Mouse (Mus musculus): ENCODE data around the gene Gm49450. TPM values are rescaled to one million over a fixed set of nuclear protein-coding genes. Genes with fewer than 3 reads are reported as not detected.

Gene Gm49450
- not detected in 2 replicates for polyA plus RNA-seq (2015; fragmentation: Nextera tagmentation; extraction: Ambion mirVana)

GRCm38 (mm10) chr15:98953401-98954356 lies at the start of gene Gm49450, which contains the start of gene Tuba1a:
Gene Gm49450, minus strand, starts transcription at chr15:98953551.
Gene Tuba1a, minus strand, starts transcription at chr15:98953703.

GRCm38 (mm10) chr15:98934217-98934839 lies 19.0 kb downstream of the Gm49450 start, which contains the start of gene Tuba1b:
Gene Tuba1b, minus strand, starts transcription at chr15:98934565.

GRCm38 (mm10) chr15:98917538-98918498 lies 35.5 kb downstream of the Gm49450 start, which contains the start of gene Lmbr1l:
Gene Lmbr1l, minus strand, starts transcription at chr15:98918231.

GRCm38 (mm10) chr15:98897928-98898800 lies 55.2 kb downstream of the Gm49450 start, which contains the start of gene Dhh:
Gene Dhh, minus strand, starts transcription at chr15:98898540.

GRCm38 (mm10) chr15:98893940-98894745 lies 59.2 kb downstream of the Gm49450 start, which contains the start of gene Rhebl1:
Gene Rhebl1, minus strand, starts transcription at chr15:98894540.

Other genes starting within 250 kb of the Gm49450 start
- 0.09 TPM in 2 replicates for gene Ccdc65, start 245.3 kb downstream of the Gm49450 start, polyA plus RNA-seq (2015; fragmentation: Nextera tagmentation; extraction: Ambion mirVana)
- 25.1 and 47.1 TPM in 2 replicates for gene Fkbp11, start 225.4 kb downstream of the Gm49450 start, polyA plus RNA-seq (2015; fragmentation: Nextera tagmentation; extraction: Ambion mirVana)
- 11.0 and 13.7 TPM in 2 replicates for gene Arf3, start 190.3 kb downstream of the Gm49450 start, polyA plus RNA-seq (2015; fragmentation: Nextera tagmentation; extraction: Ambion mirVana)
- 0.28 and 0.37 TPM in 2 replicates for gene Wnt10b, start 175.4 kb downstream of the Gm49450 start, polyA plus RNA-seq (2015; fragmentation: Nextera tagmentation; extraction: Ambion mirVana)
- gene Wnt1, start 163.7 kb downstream of the Gm49450 start, polyA plus RNA-seq (2015; fragmentation: Nextera tagmentation; extraction: Ambion mirVana): 0.09 and 0.13 TPM in 2 replicates
- not detected in 2 replicates for gene Ddn, start 144.1 kb downstream of the Gm49450 start, polyA plus RNA-seq (2015; fragmentation: Nextera tagmentation; extraction: Ambion mirVana)
- 45.5 and 53.7 TPM in 2 replicates for gene Prkag1, start 122.0 kb downstream of the Gm49450 start, polyA plus RNA-seq (2015; fragmentation: Nextera tagmentation; extraction: Ambion mirVana)
- 6.1 and 6.8 TPM in 2 replicates for gene Kmt2d, start 82.3 kb downstream of the Gm49450 start, polyA plus RNA-seq (2015; fragmentation: Nextera tagmentation; extraction: Ambion mirVana)
- gene Rhebl1, start 59.0 kb downstream of the Gm49450 start, polyA plus RNA-seq (2015; fragmentation: Nextera tagmentation; extraction: Ambion mirVana): 4.3 and 6.7 TPM in 2 replicates
- gene Dhh, start 55.0 kb downstream of the Gm49450 start, polyA plus RNA-seq (2015; fragmentation: Nextera tagmentation; extraction: Ambion mirVana): 4.0 and 4.3 TPM in 2 replicates
- 8.9 and 9.5 TPM in 2 replicates for gene Lmbr1l, start 35.3 kb downstream of the Gm49450 start, polyA plus RNA-seq (2015; fragmentation: Nextera tagmentation; extraction: Ambion mirVana)
- gene Tuba1b, start 19.0 kb downstream of the Gm49450 start, polyA plus RNA-seq (2015; fragmentation: Nextera tagmentation; extraction: Ambion mirVana): 399 and 497 TPM in 2 replicates
- 467 and 630 TPM in 2 replicates for gene Tuba1a, start 152 bp upstream of the Gm49450 start, polyA plus RNA-seq (2015; fragmentation: Nextera tagmentation; extraction: Ambion mirVana)
- gene Tuba1c, start 76.3 kb upstream of the Gm49450 start, polyA plus RNA-seq (2015; fragmentation: Nextera tagmentation; extraction: Ambion mirVana): 32.2 and 35.7 TPM in 2 replicates
- gene Prph, start 101.6 kb upstream of the Gm49450 start, polyA plus RNA-seq (2015; fragmentation: Nextera tagmentation; extraction: Ambion mirVana): 0.68 and 1.4 TPM in 2 replicates
- 5.8 and 7.8 TPM in 2 replicates for gene Troap, start 121.0 kb upstream of the Gm49450 start, polyA plus RNA-seq (2015; fragmentation: Nextera tagmentation; extraction: Ambion mirVana)
- not detected in 2 replicates for gene C1ql4, start 134.3 kb upstream of the Gm49450 start, polyA plus RNA-seq (2015; fragmentation: Nextera tagmentation; extraction: Ambion mirVana)
- 0.11 TPM in 1 of 2 replicates, not detected in the other for gene Dnajc22, start 139.6 kb upstream of the Gm49450 start, polyA plus RNA-seq (2015; fragmentation: Nextera tagmentation; extraction: Ambion mirVana)
- 12.8 and 14.5 TPM in 2 replicates for gene Spats2, start 172.4 kb upstream of the Gm49450 start, polyA plus RNA-seq (2015; fragmentation: Nextera tagmentation; extraction: Ambion mirVana)

Data from skeletal muscle tissue, postnatal 0 days (tissue).